Mouse (Mus musculus): ENCODE results near the gene Sult2a7. TPM values are rescaled to one million over a fixed set of nuclear protein-coding genes. Genes with fewer than 3 reads are reported as not detected.

Sult2a7 gene
- not detected in 2 replicates for polyA plus RNA-seq (2016; fragmentation: Nextera tagmentation; extraction: Ambion mirVana)

GRCm38 (mm10) chr7:14494130-14494529, at the start of gene Sult2a7:
Sult2a7 (minus strand) TSS chr7:14494230.
- no peak within 1 kb of the TSS for H3K4me3 ChIP-seq
- no peak for DNase-seq (ENCODE audit: low spot score)
- WGBS, result 88% methylated on average over 4 of the region's 4 CpGs
- H3K4me1 ChIP-seq (replicated peaks), result no peaks in the 10 kb centered on the region
- H3K36me3 ChIP-seq, result no peaks in the 10 kb centered on the region
- H3K27me3 ChIP-seq (ENCODE audit: insufficient read depth, poor library complexity, severe bottlenecking), result no peaks in the 10 kb centered on the region
- no peak within 1 kb of the TSS for H3K27ac ChIP-seq
- H3K9me3 ChIP-seq, result peaks cover 44% of the 10 kb centered on the region

- no peak for DNase-seq (ENCODE audit: low spot score)
- no peaks in the 10 kb centered on the region for H3K36me3 ChIP-seq
- no peaks in the 10 kb centered on the region for H3K27me3 ChIP-seq (ENCODE audit: insufficient read depth, poor library complexity, severe bottlenecking)
- H3K4me1 ChIP-seq (replicated peaks), result no peaks in the 10 kb centered on the region
- WGBS, result 62% methylated on average over 1 of the region's 1 CpGs
- no peak overlapping the region for H3K4me3 ChIP-seq
- H3K9me3 ChIP-seq, result peaks cover 59% of the 10 kb centered on the region
- no peak overlapping the region for H3K27ac ChIP-seq
These were observed 31.2 kb upstream of the Sult2a7 start for GRCm38 (mm10) chr7:14525280-14525679.

- Histone ChIP-seq H3K4me1 (replicated peaks) (no peaks in the 10 kb centered on the region), H3K9me3 (peaks cover 69% of the 10 kb centered on the region), H3K36me3 (no peaks in the 10 kb centered on the region), H3K27ac (no peak overlapping the region), H3K27me3 (ENCODE audit: insufficient read depth, poor library complexity, severe bottlenecking) (no peaks in the 10 kb centered on the region), H3K4me3 (no peak overlapping the region)
- 96% methylated on average over 1 of the region's 1 CpGs for WGBS
- no peak for DNase-seq (ENCODE audit: low spot score)
These were observed 28.6 kb upstream of the Sult2a7 start for GRCm38 (mm10) chr7:14522636-14523035.

- WGBS, result 76% methylated on average over 3 of the region's 3 CpGs
- H3K9me3 ChIP-seq, result peaks cover 73% of the 10 kb centered on the region
- no peak overlapping the region for H3K27ac ChIP-seq
- H3K36me3 ChIP-seq, result no peaks in the 10 kb centered on the region
- DNase-seq (ENCODE audit: low spot score), result no peak
- no peaks in the 10 kb centered on the region for H3K4me1 ChIP-seq (replicated peaks)
- H3K27me3 ChIP-seq (ENCODE audit: insufficient read depth, poor library complexity, severe bottlenecking), result no peaks in the 10 kb centered on the region
- no peak overlapping the region for H3K4me3 ChIP-seq
These were observed 24.3 kb upstream of the Sult2a7 start for GRCm38 (mm10) chr7:14518301-14518700.

- H3K9me3 ChIP-seq, result peaks cover 45% of the 10 kb centered on the region
- DNase-seq (ENCODE audit: low spot score), result no peak
- no peak overlapping the region for H3K27ac ChIP-seq
- no peaks in the 10 kb centered on the region for H3K27me3 ChIP-seq (ENCODE audit: insufficient read depth, poor library complexity, severe bottlenecking)
- no peak overlapping the region for H3K4me3 ChIP-seq
- 73% methylated on average over 3 of the region's 3 CpGs for WGBS
- no peaks in the 10 kb centered on the region for H3K4me1 ChIP-seq (replicated peaks)
- no peaks in the 10 kb centered on the region for H3K36me3 ChIP-seq
These were observed 1.1 kb downstream of the Sult2a7 start for GRCm38 (mm10) chr7:14492886-14493285.

- no peak within 1 kb of the TSS for H3K4me3 ChIP-seq
- no peaks in the 10 kb centered on the region for H3K27me3 ChIP-seq (ENCODE audit: insufficient read depth, poor library complexity, severe bottlenecking)
- peaks cover 45% of the 10 kb centered on the region for H3K9me3 ChIP-seq
- no peaks in the 10 kb centered on the region for H3K36me3 ChIP-seq
- DNase-seq (ENCODE audit: low spot score), result no peak
- H3K4me1 ChIP-seq (replicated peaks), result no peaks in the 10 kb centered on the region
- H3K27ac ChIP-seq, result no peak within 1 kb of the TSS
- WGBS, result 66% methylated on average over 3 of the region's 3 CpGs
These were observed 47.5 kb downstream of the Sult2a7 start, which contains the start of gene Sult2a8 for GRCm38 (mm10) chr7:14446534-14446933. Sult2a8 (minus strand) TSS chr7:14446769.

- H3K4me1 ChIP-seq (replicated peaks), result no peaks in the 10 kb centered on the region
- DNase-seq (ENCODE audit: low spot score), result no peak
- H3K4me3 ChIP-seq, result no peak overlapping the region
- no peaks in the 10 kb centered on the region for H3K36me3 ChIP-seq
- H3K9me3 ChIP-seq, result peaks cover 56% of the 10 kb centered on the region
- H3K27me3 ChIP-seq (ENCODE audit: insufficient read depth, poor library complexity, severe bottlenecking), result no peaks in the 10 kb centered on the region
- no peak overlapping the region for H3K27ac ChIP-seq
These were observed 54.4 kb downstream of the Sult2a7 start for GRCm38 (mm10) chr7:14439581-14439980.

GRCm38 (mm10) chr7:14438484-14438883, 55.5 kb downstream of the Sult2a7 start:
- Histone ChIP-seq H3K36me3 (no peaks in the 10 kb centered on the region), H3K4me1 (replicated peaks) (no peaks in the 10 kb centered on the region), H3K27me3 (ENCODE audit: insufficient read depth, poor library complexity, severe bottlenecking) (no peaks in the 10 kb centered on the region), H3K4me3 (no peak overlapping the region), H3K27ac (no peak overlapping the region), H3K9me3 (peaks cover 56% of the 10 kb centered on the region)
- WGBS, result 81% methylated on average over 1 of the region's 1 CpGs
- no peak for DNase-seq (ENCODE audit: low spot score)

- H3K9me3 ChIP-seq, result peaks cover 54% of the 10 kb centered on the region
- H3K27ac ChIP-seq, result no peak overlapping the region
- WGBS, result 90% methylated on average over 2 of the region's 2 CpGs
These were observed 56.0 kb downstream of the Sult2a7 start for GRCm38 (mm10) chr7:14438029-14438428.

More at GRCm38 (mm10) chr7:14438029-14438428, 56.0 kb downstream of the Sult2a7 start:
- Histone ChIP-seq H3K27me3 (ENCODE audit: insufficient read depth, poor library complexity, severe bottlenecking) (no peaks in the 10 kb centered on the region), H3K4me3 (no peak overlapping the region), H3K36me3 (no peaks in the 10 kb centered on the region), H3K4me1 (replicated peaks) (no peaks in the 10 kb centered on the region)
- DNase-seq (ENCODE audit: low spot score), result no peak

Other genes with a start within 250 kb of the Sult2a7 start
- not detected in 2 replicates for gene Sult2a6, start 239.4 kb downstream of the Sult2a7 start, polyA plus RNA-seq (2016; fragmentation: Nextera tagmentation; extraction: Ambion mirVana)
- not detected in 2 replicates for gene Obox8, start 160.7 kb downstream of the Sult2a7 start, polyA plus RNA-seq (2016; fragmentation: Nextera tagmentation; extraction: Ambion mirVana)
- gene Sult2a8, start 47.5 kb downstream of the Sult2a7 start, polyA plus RNA-seq (2016; fragmentation: Nextera tagmentation; extraction: Ambion mirVana), result not detected in 2 replicates
- gene Vmn1r90, start 69.3 kb upstream of the Sult2a7 start, polyA plus RNA-seq (2016; fragmentation: Nextera tagmentation; extraction: Ambion mirVana), result 0.16 and 0.22 TPM in 2 replicates
- not detected in 2 replicates for gene Obox7, start 165.3 kb upstream of the Sult2a7 start, polyA plus RNA-seq (2016; fragmentation: Nextera tagmentation; extraction: Ambion mirVana)

All from hindbrain, embryonic 10.5 days (tissue).